Comparison of ENCODE assay signal across 13 mouse cellular contexts in the genomic region with DNA sequence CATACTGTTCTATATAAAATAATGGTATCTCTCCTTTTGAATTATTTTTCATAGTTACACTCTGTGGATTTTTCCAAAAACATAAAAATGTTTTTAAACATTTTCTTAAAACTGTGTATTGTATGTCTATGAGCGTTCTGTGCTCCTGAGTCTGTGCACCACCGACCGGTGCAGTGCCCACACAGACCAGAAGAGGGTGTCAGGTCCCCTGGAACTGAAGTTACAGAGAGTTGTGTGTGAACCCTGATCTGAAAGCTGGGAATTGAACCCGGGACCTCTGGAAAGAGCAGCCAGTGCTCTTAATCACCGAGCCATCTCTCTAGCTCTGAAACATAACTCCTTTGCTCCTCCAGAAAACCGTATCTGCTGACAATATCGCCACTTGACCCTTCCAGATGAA.
DNase-seq lines count a peak whose midpoint lies in the region; ATAC-seq and TF ChIP-seq lines count a peak whose summit lies in the region.
"Had no signal": no experiment of that assay in that cellular context is flagged by ENCODE, and none has a peak within 500 bp of the region (broad histone marks: within the 10 kb centered on the region; RNA-seq: fewer than 3 reads in every experiment).

No protein-coding gene starts in this region.

- H3K27ac ChIP-seq in gastrocnemius, adult 2 months = no peak overlapping the region
- H3K27ac ChIP-seq in liver, postnatal 0 days (ENCODE audit: low read depth) = no peak overlapping the region
- H3K27ac ChIP-seq in liver, embryonic 11.5 days (ENCODE audit: low read depth, low read length) = no peak overlapping the region
- no peak overlapping the region for H3K27ac ChIP-seq in ES-Bruce4 (ENCODE audit: insufficient read depth, low read length)
- no peak overlapping the region for H3K27ac ChIP-seq in bone marrow, adult 2 months (ENCODE audit: control insufficient read depth, insufficient read depth, low read depth, low read length, poor library complexity)
- H3K27ac ChIP-seq: forebrain, embryonic 12.5 days; macrophage had no signal

- H3K4me3 ChIP-seq in gastrocnemius, adult 2 months = no peak overlapping the region
- no peak overlapping the region for H3K4me3 ChIP-seq in liver, postnatal 0 days (ENCODE audit: low read depth, low read length)
- H3K4me3 ChIP-seq in liver, embryonic 11.5 days (ENCODE audit: low read depth, low read length) = no peak overlapping the region
- H3K4me3 ChIP-seq in ES-Bruce4 (ENCODE audit: low read depth, low read length) = no peak overlapping the region
- H3K4me3 ChIP-seq in bone marrow, adult 2 months (replicated peaks; ENCODE audit: control insufficient read depth, low read depth, low read length) = no peak overlapping the region
- H3K4me3 ChIP-seq: forebrain, embryonic 12.5 days had no signal

- peak; percentile 7; the same call in 1 of the 2 replicates for TF ChIP-seq CTCF in gastrocnemius, adult 2 months (IDR thresholded peaks at IDR 0.05)
- TF ChIP-seq CTCF in liver, postnatal 0 days (IDR thresholded peaks at IDR 0.05; ENCODE audit: low read depth) = peak; percentile 28
- peak; percentile 57 for TF ChIP-seq CTCF in ES-Bruce4 (IDR thresholded peaks at IDR 0.05; ENCODE audit: low read depth, low read length)
- peak; percentile 24; the same call in 1 of the 2 replicates for TF ChIP-seq CTCF in bone marrow, adult 2 months (IDR thresholded peaks at IDR 0.05; ENCODE audit: control insufficient read depth, insufficient read depth, low read length)

- no peak for TF ChIP-seq POLR2A in ES-Bruce4 (IDR thresholded peaks at IDR 0.05; ENCODE audit: insufficient read depth, low read length)
- TF ChIP-seq POLR2A in bone marrow, adult 2 months (IDR thresholded peaks at IDR 0.05; ENCODE audit: borderline replicate concordance, control insufficient read depth, low read depth, low read length) = no peak

- no peak overlapping the region for H3K4me2 ChIP-seq in liver, postnatal 0 days (ENCODE audit: low read depth, low read length)
- no peak overlapping the region for H3K4me2 ChIP-seq in liver, embryonic 11.5 days
- H3K4me2 ChIP-seq: forebrain, embryonic 12.5 days had no signal

- intact Hi-C loops in gastrocnemius, adult 2 months (cut with DNase I) = no loop called here

- no peak for TF ChIP-seq EP300 in liver, postnatal 0 days (IDR thresholded peaks at IDR 0.05; ENCODE audit: low read depth)
- no peak for TF ChIP-seq EP300 in ES-Bruce4 (IDR thresholded peaks at IDR 0.05; ENCODE audit: insufficient read depth, low read depth, low read length)

- H3K9ac ChIP-seq in liver, postnatal 0 days (replicated peaks) = no peak overlapping the region
- H3K9ac ChIP-seq in liver, embryonic 11.5 days (ENCODE audit: low read depth, low read length) = no peak overlapping the region
- no peak overlapping the region for H3K9ac ChIP-seq in ES-Bruce4 (ENCODE audit: low read depth, poor library complexity, severe bottlenecking)
- H3K9ac ChIP-seq: forebrain, embryonic 12.5 days had no signal

- ATAC-seq in liver, postnatal 0 days = no peak
- ATAC-seq in liver, embryonic 11.5 days (replicated peaks; ENCODE audit: low FRiP score) = no peak
- ATAC-seq: hindbrain, embryonic 16.5 days had no signal

- 74% methylated on average over 7 of the region's 7 CpGs for WGBS in liver, postnatal 0 days (ENCODE audit: insufficient replicate concordance)
- 78% methylated on average over 7 of the region's 7 CpGs for WGBS in liver, embryonic 11.5 days
- WGBS in bone marrow, adult 2 months = 80% methylated on average over 7 of the region's 7 CpGs

- no peaks in the 10 kb centered on the region for H3K4me1 ChIP-seq in liver, postnatal 0 days (ENCODE audit: insufficient read depth)
- H3K4me1 ChIP-seq in liver, embryonic 11.5 days (replicated peaks; ENCODE audit: control insufficient read depth, insufficient read depth, low read length) = no peaks in the 10 kb centered on the region
- H3K4me1 ChIP-seq in ES-Bruce4 (ENCODE audit: control insufficient read depth, insufficient read depth, low read length) = no peaks in the 10 kb centered on the region
- H3K4me1 ChIP-seq in bone marrow, adult 2 months (ENCODE audit: control insufficient read depth, insufficient read depth, low read length) = no peaks in the 10 kb centered on the region

- H3K9me3 ChIP-seq in liver, postnatal 0 days (ENCODE audit: low read length) = no peaks in the 10 kb centered on the region
- no peaks in the 10 kb centered on the region for H3K9me3 ChIP-seq in liver, embryonic 11.5 days (ENCODE audit: control insufficient read depth, low read length)
- no peaks in the 10 kb centered on the region for H3K9me3 ChIP-seq in ES-Bruce4 (replicated peaks; ENCODE audit: control insufficient read depth, insufficient read depth, low read length, poor library complexity, severe bottlenecking)
- H3K9me3 ChIP-seq: forebrain, embryonic 12.5 days had no signal

- no peak for DNase-seq in gastrocnemius, adult 2 months
- DNase-seq in gastrocnemius, postnatal 10 days = no peak
- no peak for DNase-seq in liver, postnatal 0 days
- no peak for DNase-seq in liver, embryonic 11.5 days (ENCODE audit: low spot score)
- no peak for DNase-seq in natural killer cell, adult 2 months (ENCODE audit: low spot score in 2 of 2)
- DNase-seq: gastrocnemius, postnatal 14 days; kidney, postnatal 14 days; thymus, postnatal 36 days had no signal

- H3K36me3 ChIP-seq in liver, postnatal 0 days (replicated peaks; ENCODE audit: insufficient read depth, low read length) = no peaks in the 10 kb centered on the region
- no peaks in the 10 kb centered on the region for H3K36me3 ChIP-seq in liver, embryonic 11.5 days (ENCODE audit: control insufficient read depth, insufficient read depth, low read length)
- H3K36me3 ChIP-seq in ES-Bruce4 (ENCODE audit: control insufficient read depth, insufficient read depth, low read length, poor library complexity, severe bottlenecking) = no peaks in the 10 kb centered on the region
- H3K36me3 ChIP-seq: forebrain, embryonic 12.5 days had no signal

- no peaks in the 10 kb centered on the region for H3K27me3 ChIP-seq in liver, postnatal 0 days (ENCODE audit: insufficient read depth, low read length)
- H3K27me3 ChIP-seq in liver, embryonic 11.5 days (replicated peaks; ENCODE audit: control insufficient read depth, insufficient read depth, low read length) = no peaks in the 10 kb centered on the region; the same call in 1 of the 2 replicates
- no peaks in the 10 kb centered on the region for H3K27me3 ChIP-seq in ES-Bruce4 (ENCODE audit: control insufficient read depth, insufficient read depth, low read length, poor library complexity, severe bottlenecking)

Comparison
In these comparisons a context has a peak if more than half of its experiments do, and no peak if none do; other contexts are left out.
1. CTCF ChIP-seq: peak in every context shown above with its lines; median percentile 57 in ES-Bruce4; 28 in liver, postnatal 0 days; 24 in bone marrow, adult 2 months; 7 in gastrocnemius, adult 2 months.